ENCODE assay signal across 8 mouse cellular contexts in the genomic region with DNA sequence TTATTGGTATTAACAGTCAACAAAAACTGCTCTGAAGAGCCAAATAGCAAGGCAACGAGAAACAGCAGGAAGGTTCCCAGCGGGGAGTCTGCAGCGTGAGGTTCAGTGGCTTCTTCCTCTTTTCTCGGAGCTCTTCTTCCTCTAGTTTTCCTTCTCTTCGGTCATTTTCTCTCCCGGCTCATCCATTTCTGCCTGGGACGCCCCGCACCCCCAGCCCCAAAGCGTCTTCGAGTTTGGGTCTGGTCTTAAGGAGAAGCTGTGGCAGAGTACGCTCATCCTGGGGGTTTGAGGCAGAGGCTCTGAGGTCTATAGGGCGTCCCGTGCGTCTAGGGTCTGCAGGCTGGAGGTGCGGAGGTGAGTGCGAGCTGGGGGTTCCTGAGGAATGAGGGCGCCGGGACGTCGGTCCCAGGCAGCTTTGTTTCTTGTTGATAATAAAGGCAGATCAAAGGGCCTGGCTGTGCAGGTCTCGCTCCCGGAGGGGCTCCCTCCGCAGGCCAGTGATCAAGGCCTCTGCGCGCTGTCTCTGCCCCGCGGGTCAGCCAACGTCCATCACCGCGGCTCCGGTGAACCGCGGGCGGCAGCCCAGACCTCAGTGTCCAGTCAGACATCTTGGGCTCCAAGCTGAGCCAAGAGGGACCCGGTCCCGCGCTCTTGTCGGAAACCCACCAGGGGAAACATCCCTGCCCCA. TPM values are rescaled to one million over a fixed set of nuclear protein-coding genes. Genes with fewer than 3 reads are reported as not detected.
DNase-seq lines count a peak whose midpoint lies in the region; ATAC-seq and TF ChIP-seq lines count a peak whose summit lies in the region.

No protein-coding gene starts in this region.

- H3K27ac ChIP-seq in heart, embryonic 14.5 days (replicated peaks in 1 of 2; ENCODE audit: control insufficient read depth in 1 of 2, insufficient read depth in 1 of 2, low read depth in 2 of 2, low read length in 2 of 2) = no peak overlapping the region
- H3K27ac ChIP-seq in ES-Bruce4 (ENCODE audit: insufficient read depth, low read length) = no peak overlapping the region
- H3K27ac ChIP-seq in forebrain, embryonic 13.5 days = peak overlapping the region; percentile 90
- H3K27ac ChIP-seq in liver, embryonic 13.5 days = no peak overlapping the region

- peak overlapping the region in 1 of 2 experiments; percentile 8; a peak in 2 of 4 replicates for H3K4me3 ChIP-seq in heart, embryonic 14.5 days (ENCODE audit: control insufficient read depth in 1 of 2, insufficient read depth in 1 of 2, low read depth in 1 of 2, low read length in 2 of 2)
- peak overlapping the region; percentile 26 for H3K4me3 ChIP-seq in ES-Bruce4 (ENCODE audit: low read depth, low read length)
- peak overlapping the region; percentile 41 for H3K4me3 ChIP-seq in forebrain, embryonic 13.5 days
- no peak overlapping the region for H3K4me3 ChIP-seq in liver, embryonic 13.5 days (replicated peaks)

- H3K4me2 ChIP-seq in heart, embryonic 14.5 days (ENCODE audit: low read length) = peak overlapping the region; percentile 2; the same call in 1 of the 2 replicates
- peak overlapping the region; percentile 61 for H3K4me2 ChIP-seq in forebrain, embryonic 13.5 days
- 0 out of 2 replicates have a peak overlapping the region, but pooled peaks have one; percentile 5 for H3K4me2 ChIP-seq in liver, embryonic 13.5 days

- no peaks in the 10 kb centered on the region for H3K36me3 ChIP-seq in heart, embryonic 14.5 days (ENCODE audit: control insufficient read depth, insufficient read depth, low read length)
- no peaks in the 10 kb centered on the region for H3K36me3 ChIP-seq in ES-Bruce4 (ENCODE audit: control insufficient read depth, insufficient read depth, low read length, poor library complexity, severe bottlenecking)
- H3K36me3 ChIP-seq in forebrain, embryonic 13.5 days (ENCODE audit: poor library complexity, severe bottlenecking) = peaks cover 13% of the 10 kb centered on the region
- no peaks in the 10 kb centered on the region for H3K36me3 ChIP-seq in liver, embryonic 13.5 days

- TF ChIP-seq POLR2A in ES-Bruce4 (IDR thresholded peaks at IDR 0.05; ENCODE audit: insufficient read depth, low read length) = no peak

- no peak overlapping the region for H3K9ac ChIP-seq in heart, embryonic 14.5 days (ENCODE audit: low read length)
- no peak overlapping the region for H3K9ac ChIP-seq in ES-Bruce4 (ENCODE audit: low read depth, poor library complexity, severe bottlenecking)
- H3K9ac ChIP-seq in forebrain, embryonic 13.5 days = peak overlapping the region; percentile 73
- no peak overlapping the region for H3K9ac ChIP-seq in liver, embryonic 13.5 days

- no peak for DNase-seq in heart, adult 8-10 months (ENCODE audit: low spot score)
- DNase-seq in liver, embryonic 13.5 days = no peak
- DNase-seq in thymus, postnatal 4 days = peak; percentile 50
- no peak for DNase-seq in layer of hippocampus, adult 18-20 months (ENCODE audit: low spot score in 2 of 2)

- H3K9me3 ChIP-seq in heart, embryonic 14.5 days (ENCODE audit: control insufficient read depth, low read length) = no peaks in the 10 kb centered on the region
- no peaks in the 10 kb centered on the region for H3K9me3 ChIP-seq in ES-Bruce4 (replicated peaks; ENCODE audit: control insufficient read depth, insufficient read depth, low read length, poor library complexity, severe bottlenecking)
- H3K9me3 ChIP-seq in forebrain, embryonic 13.5 days (replicated peaks) = no peaks in the 10 kb centered on the region
- H3K9me3 ChIP-seq in liver, embryonic 13.5 days (replicated peaks) = no peaks in the 10 kb centered on the region

- TF ChIP-seq EP300 in ES-Bruce4 (IDR thresholded peaks at IDR 0.05; ENCODE audit: insufficient read depth, low read depth, low read length) = no peak

- no peak for ATAC-seq in heart, embryonic 14.5 days (ENCODE audit: insufficient number of reproducible peaks, insufficient read depth, low FRiP score, low read depth)
- ATAC-seq in forebrain, embryonic 13.5 days = no peak
- ATAC-seq in liver, embryonic 13.5 days (ENCODE audit: low read depth) = no peak
- no peak for ATAC-seq in erythroblast, adult 5-6 weeks (replicated peaks; ENCODE audit: low FRiP score, poor library complexity, severe bottlenecking)

- H3K4me1 ChIP-seq in heart, embryonic 14.5 days (ENCODE audit: control insufficient read depth in 2 of 2, insufficient read depth in 2 of 2, low read length in 2 of 2) = peaks cover 9 to 46% of the 10 kb centered on the region in 2 experiments
- no peaks in the 10 kb centered on the region for H3K4me1 ChIP-seq in ES-Bruce4 (ENCODE audit: control insufficient read depth, insufficient read depth, low read length)
- H3K4me1 ChIP-seq in forebrain, embryonic 13.5 days = peaks cover 61% of the 10 kb centered on the region
- H3K4me1 ChIP-seq in liver, embryonic 13.5 days (replicated peaks) = peaks cover 57% of the 10 kb centered on the region

- 2% methylated on average over 38 of the region's 38 CpGs for WGBS in heart, embryonic 14.5 days
- under 1% methylated on average over 38 of the region's 38 CpGs for WGBS in forebrain, embryonic 13.5 days
- WGBS in liver, embryonic 13.5 days (ENCODE audit: insufficient replicate concordance) = under 1% methylated on average over 38 of the region's 38 CpGs

- H3K27me3 ChIP-seq in heart, embryonic 14.5 days (ENCODE audit: control insufficient read depth, insufficient read depth, low read length) = peaks cover 65% of the 10 kb centered on the region
- peaks cover 42% of the 10 kb centered on the region for H3K27me3 ChIP-seq in ES-Bruce4 (ENCODE audit: control insufficient read depth, insufficient read depth, low read length, poor library complexity, severe bottlenecking)
- peaks cover 79% of the 10 kb centered on the region for H3K27me3 ChIP-seq in forebrain, embryonic 13.5 days
- H3K27me3 ChIP-seq in liver, embryonic 13.5 days = peaks cover 95% of the 10 kb centered on the region

- TF ChIP-seq CTCF in ES-Bruce4 (IDR thresholded peaks at IDR 0.05; ENCODE audit: low read depth, low read length) = no peak

RNA-seq across cellular contexts. Expression of gene Sp9, which starts 5.4 kb away (rescaled TPM):
- polyA plus RNA-seq in heart, embryonic 14.5 days (2014; fragmentation: Nextera tagmentation; extraction: Ambion mirVana) = not detected in 2 replicates
- total RNA-seq in heart, adult 8-10 months (2022) = not detected
- polyA plus RNA-seq in ES-Bruce4 (2011; ENCODE audit: insufficient read depth, insufficient read length, low read depth, missing spikeins) = not detected in 2 replicates
- polyA plus RNA-seq in forebrain, embryonic 13.5 days (2015; fragmentation: Nextera tagmentation; extraction: Ambion mirVana) = 10.6 and 15.4 TPM in 2 replicates
- polyA plus RNA-seq in liver, embryonic 13.5 days (2015; fragmentation: Nextera tagmentation; extraction: Ambion mirVana) = not detected in 2 replicates
- total RNA-seq in layer of hippocampus, adult 18-20 months (2021) = 1 to 10 TPM; 3.7 to 4.3 TPM
- not detected in 2 replicates for total RNA-seq in erythroblast, adult 5-6 weeks (2015; ENCODE audit: low replicate concordance)
- 0.51 TPM in 1 of 2 replicates, not detected in the other for total RNA-seq in erythroblast, adult 5-6 weeks (2017; ENCODE audit: low replicate concordance)

RNA-seq across cellular contexts. Expression of gene Scrn3, which starts 35.2 kb away (rescaled TPM):
- 13.7 and 14.3 TPM in 2 replicates for polyA plus RNA-seq in heart, embryonic 14.5 days (2014; fragmentation: Nextera tagmentation; extraction: Ambion mirVana)
- 10 to 100 TPM; 31.2 to 38.6 (median 32.3) TPM for total RNA-seq in heart, adult 8-10 months (2022)
- polyA plus RNA-seq in ES-Bruce4 (2011; ENCODE audit: insufficient read depth, insufficient read length, low read depth, missing spikeins) = 33.5 and 33.8 TPM in 2 replicates
- 9.5 and 10.5 TPM in 2 replicates for polyA plus RNA-seq in forebrain, embryonic 13.5 days (2015; fragmentation: Nextera tagmentation; extraction: Ambion mirVana)
- 26.3 and 30.4 TPM in 2 replicates for polyA plus RNA-seq in liver, embryonic 13.5 days (2015; fragmentation: Nextera tagmentation; extraction: Ambion mirVana)
- total RNA-seq in layer of hippocampus, adult 18-20 months (2021) = 10 to 100 TPM; 22.6 to 22.9 TPM
- total RNA-seq in erythroblast, adult 5-6 weeks (2015; ENCODE audit: low replicate concordance) = 19.2 and 21.1 TPM in 2 replicates
- 32.5 and 33.6 TPM in 2 replicates for total RNA-seq in erythroblast, adult 5-6 weeks (2017; ENCODE audit: low replicate concordance)

RNA-seq across cellular contexts. Expression of gene Cir1, which starts 35.3 kb away (rescaled TPM):
- polyA plus RNA-seq in heart, embryonic 14.5 days (2014; fragmentation: Nextera tagmentation; extraction: Ambion mirVana) = 15.4 and 19.0 TPM in 2 replicates
- 10 to 100 TPM; 11.8 to 18.4 (median 13.9) TPM for total RNA-seq in heart, adult 8-10 months (2022)
- 18.4 and 20.9 TPM in 2 replicates for polyA plus RNA-seq in ES-Bruce4 (2011; ENCODE audit: insufficient read depth, insufficient read length, low read depth, missing spikeins)
- polyA plus RNA-seq in forebrain, embryonic 13.5 days (2015; fragmentation: Nextera tagmentation; extraction: Ambion mirVana) = 26.9 and 30.2 TPM in 2 replicates
- polyA plus RNA-seq in liver, embryonic 13.5 days (2015; fragmentation: Nextera tagmentation; extraction: Ambion mirVana) = 21.3 and 23.9 TPM in 2 replicates
- total RNA-seq in layer of hippocampus, adult 18-20 months (2021) = 10 to 100 TPM; 31.0 to 31.4 TPM
- total RNA-seq in erythroblast, adult 5-6 weeks (2015; ENCODE audit: low replicate concordance) = 57.6 and 67.9 TPM in 2 replicates
- 76.7 and 127 TPM in 2 replicates for total RNA-seq in erythroblast, adult 5-6 weeks (2017; ENCODE audit: low replicate concordance)

RNA-seq across cellular contexts. Expression of gene Ola1, which starts 58.4 kb away (rescaled TPM):
- 62.7 and 67.6 TPM in 2 replicates for polyA plus RNA-seq in heart, embryonic 14.5 days (2014; fragmentation: Nextera tagmentation; extraction: Ambion mirVana)
- total RNA-seq in heart, adult 8-10 months (2022) = 10 to 100 TPM; 38.0 to 41.7 (median 40.7) TPM
- 186 and 205 TPM in 2 replicates for polyA plus RNA-seq in ES-Bruce4 (2011; ENCODE audit: insufficient read depth, insufficient read length, low read depth, missing spikeins)
- 104 and 115 TPM in 2 replicates for polyA plus RNA-seq in forebrain, embryonic 13.5 days (2015; fragmentation: Nextera tagmentation; extraction: Ambion mirVana)
- 67.1 and 82.1 TPM in 2 replicates for polyA plus RNA-seq in liver, embryonic 13.5 days (2015; fragmentation: Nextera tagmentation; extraction: Ambion mirVana)
- 100 to 1,000 TPM; 109 to 112 TPM for total RNA-seq in layer of hippocampus, adult 18-20 months (2021)
- 31.8 and 31.9 TPM in 2 replicates for total RNA-seq in erythroblast, adult 5-6 weeks (2015; ENCODE audit: low replicate concordance)
- 23.3 and 27.5 TPM in 2 replicates for total RNA-seq in erythroblast, adult 5-6 weeks (2017; ENCODE audit: low replicate concordance)

Comparison
In these comparisons a context has a peak if more than half of its experiments do, and no peak if none do; other contexts are left out.
1. H3K4me2 ChIP-seq: peak in every context shown above with its lines; median percentile 61 in forebrain, embryonic 13.5 days; 5 in liver, embryonic 13.5 days; 2 in heart, embryonic 14.5 days.
2. RNA of gene Sp9, which starts 5.4 kb away (polyA plus RNA-seq): 10.6 to 15.4 TPM in forebrain, embryonic 13.5 days; not detected in ES-Bruce4, not detected in heart, embryonic 14.5 days and not detected in liver, embryonic 13.5 days; every median in the first group is over 10 times any median in the second.